Mouse (Mus musculus) heart, postnatal 0 days (tissue): ENCODE measurements around the gene Adgrl4. TPM values are rescaled to one million over a fixed set of nuclear protein-coding genes. Genes with fewer than 3 reads are reported as not detected.

Source experiments
- ATAC-seq: fragments of 200-750 bp; cut with Nextera tagmentation; 2 replicates; pipeline ENCODE4 v1.8.0; 2017; ENCODE audit warnings: low read depth, moderate number of reproducible peaks, moderate library complexity; ENCODE audit not compliant: insufficient read depth
- DNase-seq: peaks from one replicate; pipeline ENCODE4 v3.0.0-alpha.2; 2016; ENCODE audit warnings: low spot score
- H3K27ac ChIP-seq: fragments of 300-500 bp; sonication (generic); 2 replicates; pipeline ENCODE4 v1.5.1; 2014; ENCODE audit warnings: low read depth, mild to moderate bottlenecking
- H3K27me3 ChIP-seq: fragments of 300-500 bp; sonication (generic); 2 replicates; pipeline ENCODE4 v1.6.1; 2014; ENCODE audit warnings: low read length, mixed read lengths; ENCODE audit not compliant: control insufficient read depth, insufficient read depth
- H3K36me3 ChIP-seq: fragments of 300-500 bp; sonication (generic); replicated peaks from 2 replicates; pipeline ENCODE4 v1.6.1; 2014; ENCODE audit warnings: low read length, mixed read lengths; ENCODE audit not compliant: control insufficient read depth, insufficient read depth
- H3K4me1 ChIP-seq: fragments of 300-500 bp; sonication (generic); 2 replicates; pipeline ENCODE4 v1.6.1; 2014; ENCODE audit warnings: antibody characterized with exemption; ENCODE audit not compliant: control insufficient read depth, insufficient read depth
- H3K4me2 ChIP-seq: fragments of 300-500 bp; sonication (generic); 2 replicates; pipeline ENCODE4 v1.6.1; 2014; ENCODE audit warnings: low read depth, mild to moderate bottlenecking, low read length, moderate library complexity
- H3K4me3 ChIP-seq: fragments of 300-500 bp; sonication (generic); 2 replicates; pipeline ENCODE4 v1.5.1; 2014; ENCODE audit warnings: low read depth, low read length
- H3K9ac ChIP-seq: fragments of 300-500 bp; sonication (generic); replicated peaks from 2 replicates; pipeline ENCODE4 v1.6.1; 2014; ENCODE audit warnings: low read depth, low read length, mixed read lengths
- H3K9me3 ChIP-seq: fragments of 300-500 bp; sonication (generic); replicated peaks from 2 replicates; pipeline ENCODE4 v1.6.1; 2016; ENCODE audit warnings: low read length; ENCODE audit not compliant: control insufficient read depth
- CTCF ChIP-seq: IDR thresholded peaks from 2 replicates; pipeline ENCODE4 v1.5.1; 2016; ENCODE audit warnings: antibody characterized with exemption, control low read depth, low read depth
- EP300 ChIP-seq: IDR thresholded peaks from 2 replicates; pipeline ENCODE4 v1.6.1; 2016; ENCODE audit warnings: antibody characterized with exemption, low read depth
- WGBS: fragments of 180-500 bp; shearing (Covaris S2); extraction: QIAGEN DNeasy Blood & Tissue Kit; methylation state at CpG from one replicate; pipeline ENCODE4 v1.1.7; 2014; 5-methylcytosine and 5-hydroxymethylcytosine counted together
- polyA plus RNA-seq: library from polyadenylated mRNA; unstranded; fragments of >200 nt; fragmentation: Nextera tagmentation; extraction: Ambion mirVana; gene quantifications from 2 replicates; pipeline ENCODE4 v1.2.1, GENCODE M21; 2015
- total RNA-seq: library from RNA; depleted of rRNA; stranded (reverse); fragments of >200 nt; gene quantifications from 2 replicates; pipeline ENCODE4 v1.2.3, GENCODE M21; 2014; ENCODE audit warnings: low replicate concordance; rRNA removed

Gene Adgrl4
- total RNA-seq, result 29.3 and 72.2 TPM in 2 replicates
- 19.9 and 20.3 TPM in 2 replicates for polyA plus RNA-seq

DNA sequence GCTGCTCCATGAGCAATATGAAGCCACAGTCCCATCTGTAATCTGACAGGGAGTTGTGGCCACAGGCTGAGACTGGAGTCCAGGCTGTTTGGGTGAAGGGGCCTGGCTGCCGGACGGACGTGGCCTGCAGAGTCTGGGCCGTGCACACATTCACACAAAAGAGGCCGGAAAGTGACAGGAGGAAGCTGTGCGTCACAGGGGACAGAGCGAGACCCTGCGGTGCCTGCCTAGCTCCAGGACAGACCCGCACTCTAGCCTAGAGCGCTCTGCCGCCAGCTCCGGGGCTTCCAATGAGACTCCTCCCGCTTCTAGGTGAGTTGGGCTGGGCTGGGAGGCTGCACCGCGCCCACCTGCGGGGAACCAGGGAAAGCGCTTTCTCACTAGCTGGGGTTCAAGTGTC, at the start of gene Adgrl4:
Adgrl4 (plus strand) TSS at position 195 of the 400 bp plus-strand sequence.
- Histone ChIP-seq H3K36me3 (no peaks in the 10 kb centered on the region), H3K9ac (peak within 1 kb of the TSS; percentile 37), H3K4me3 (peak within 1 kb of the TSS; percentile 41), H3K4me2 (peak within 1 kb of the TSS; percentile 67), H3K4me1 (peaks cover 5% of the 10 kb centered on the region; the same call in 1 of the 2 replicates), H3K27ac (peak within 1 kb of the TSS; percentile 72), H3K9me3 (no peaks in the 10 kb centered on the region), H3K27me3 (no peaks in the 10 kb centered on the region)
- TF ChIP-seq EP300 (no peak), CTCF (no peak)
- peak; percentile 88 for ATAC-seq
- 4% methylated on average over 17 of the region's 17 CpGs for WGBS
- peak; percentile 42 for DNase-seq

DNA sequence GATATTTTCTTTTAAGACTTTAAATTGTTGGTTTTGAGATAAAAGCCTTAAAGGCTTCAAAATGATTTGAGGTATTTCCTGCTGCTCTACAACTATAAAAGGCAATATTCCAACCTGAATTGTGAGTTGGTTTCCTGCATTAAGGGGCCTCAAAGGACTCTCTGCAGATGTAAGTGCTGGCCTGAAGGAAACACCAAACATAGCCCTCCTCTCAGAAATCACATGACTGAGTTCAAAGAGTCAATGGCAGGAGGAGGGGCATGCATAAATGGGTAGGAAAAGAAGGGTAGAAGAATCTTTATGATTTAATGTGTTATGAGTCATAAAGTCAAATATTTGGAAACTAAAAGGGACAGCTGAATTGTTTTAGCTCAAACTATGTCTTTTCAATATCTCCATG, 46.8 kb upstream of the Adgrl4 start:
- H3K27ac ChIP-seq, result no peak overlapping the region
- H3K27me3 ChIP-seq, result no peaks in the 10 kb centered on the region
- no peak overlapping the region for H3K9ac ChIP-seq
- ATAC-seq (no peak), DNase-seq (no peak)
- H3K4me2 ChIP-seq, result no peak overlapping the region
- H3K9me3 ChIP-seq, result no peaks in the 10 kb centered on the region
- H3K4me1 ChIP-seq, result no peaks in the 10 kb centered on the region
- no peak overlapping the region for H3K4me3 ChIP-seq
- H3K36me3 ChIP-seq, result no peaks in the 10 kb centered on the region
- TF ChIP-seq CTCF (no peak), EP300 (no peak)

DNA sequence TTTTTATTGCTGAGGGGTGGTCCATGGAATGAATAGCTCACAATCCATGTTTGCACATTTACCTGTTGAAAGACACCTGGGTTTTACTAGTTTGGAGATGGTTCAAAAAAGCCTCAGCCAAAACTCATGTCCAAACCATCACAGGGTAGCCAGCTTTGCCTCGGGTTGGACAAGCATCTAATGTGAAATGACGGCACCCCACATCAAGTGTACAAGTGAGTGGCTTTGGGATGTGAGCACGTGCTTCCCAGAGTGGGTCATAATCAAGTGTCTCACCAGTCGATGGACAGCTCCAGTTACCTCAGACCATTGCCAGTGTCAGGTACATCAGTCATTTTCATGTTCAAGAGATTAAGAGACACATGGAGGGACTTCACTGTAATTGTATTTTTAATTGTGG, 44.8 kb upstream of the Adgrl4 start:
- no peaks in the 10 kb centered on the region for H3K9me3 ChIP-seq
- no peak overlapping the region for H3K9ac ChIP-seq
- no peaks in the 10 kb centered on the region for H3K4me1 ChIP-seq
- DNase-seq (no peak), ATAC-seq (no peak)
- no peaks in the 10 kb centered on the region for H3K36me3 ChIP-seq
- no peak overlapping the region for H3K27ac ChIP-seq
- no peak overlapping the region for H3K4me2 ChIP-seq
- H3K4me3 ChIP-seq, result no peak overlapping the region
- TF ChIP-seq EP300 (no peak), CTCF (no peak)
- H3K27me3 ChIP-seq, result no peaks in the 10 kb centered on the region
- WGBS, result 77% methylated on average over 4 of the region's 4 CpGs

DNA sequence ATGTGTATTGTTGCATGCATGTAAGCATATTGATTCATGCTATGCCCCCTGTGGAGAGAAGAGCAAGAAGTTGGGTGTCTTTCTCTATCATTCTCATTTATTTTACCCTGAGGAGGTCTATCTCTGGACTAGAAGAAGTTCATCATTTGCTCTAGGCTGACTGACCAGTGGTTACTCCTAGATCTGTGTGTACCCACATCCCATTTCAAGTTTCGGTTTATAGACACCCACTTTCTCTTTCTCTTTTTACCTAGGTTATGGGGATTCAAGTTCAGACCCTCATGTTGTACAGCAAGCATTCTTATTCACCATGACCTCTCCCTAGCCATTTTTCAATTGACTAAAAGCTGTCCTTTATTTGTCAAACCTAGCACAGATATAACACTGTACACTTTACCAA, 44.4 kb upstream of the Adgrl4 start:
- H3K9me3 ChIP-seq, result no peaks in the 10 kb centered on the region
- TF ChIP-seq EP300, result no peak
- no peak for TF ChIP-seq CTCF

DNA sequence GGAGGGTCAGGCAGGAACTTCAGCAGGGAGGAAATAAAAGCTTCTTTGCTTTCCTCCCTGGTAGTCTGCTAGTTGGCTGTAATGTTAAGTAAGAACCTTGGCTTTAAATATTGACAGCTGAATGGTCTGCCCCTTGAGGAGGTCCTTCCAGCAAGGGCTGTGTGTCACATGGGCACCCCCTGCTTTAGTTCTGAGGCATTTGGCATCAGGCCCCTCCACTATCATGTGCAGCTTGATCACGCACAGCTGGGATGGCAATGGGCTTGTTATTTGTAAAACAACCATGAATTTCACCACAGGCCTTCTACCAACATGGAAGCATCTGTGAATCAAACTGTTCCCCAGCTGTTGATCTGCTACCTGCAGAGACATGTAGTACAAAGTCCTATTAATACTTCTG, 38.4 kb upstream of the Adgrl4 start:
- no peak for ATAC-seq
- no peak overlapping the region for H3K4me3 ChIP-seq
- H3K9ac ChIP-seq, result no peak overlapping the region
- no peak for TF ChIP-seq EP300
- TF ChIP-seq CTCF, result no peak
- WGBS, result 77% methylated on average over 1 of the region's 1 CpGs
- no peaks in the 10 kb centered on the region for H3K27me3 ChIP-seq
- no peak overlapping the region for H3K4me2 ChIP-seq
- no peak overlapping the region for H3K27ac ChIP-seq
- no peak for DNase-seq
- H3K4me1 ChIP-seq, result no peaks in the 10 kb centered on the region
- H3K9me3 ChIP-seq, result no peaks in the 10 kb centered on the region
- no peaks in the 10 kb centered on the region for H3K36me3 ChIP-seq

More for the DNA sequence above, 44.4 kb upstream of the Adgrl4 start:
- WGBS, result 75% methylated on average over 1 of the region's 1 CpGs
- DNase-seq (no peak), ATAC-seq (no peak)
- Histone ChIP-seq H3K4me1 (no peaks in the 10 kb centered on the region), H3K36me3 (no peaks in the 10 kb centered on the region), H3K9ac (no peak overlapping the region), H3K27me3 (no peaks in the 10 kb centered on the region), H3K4me3 (no peak overlapping the region), H3K27ac (no peak overlapping the region), H3K4me2 (no peak overlapping the region)

DNA sequence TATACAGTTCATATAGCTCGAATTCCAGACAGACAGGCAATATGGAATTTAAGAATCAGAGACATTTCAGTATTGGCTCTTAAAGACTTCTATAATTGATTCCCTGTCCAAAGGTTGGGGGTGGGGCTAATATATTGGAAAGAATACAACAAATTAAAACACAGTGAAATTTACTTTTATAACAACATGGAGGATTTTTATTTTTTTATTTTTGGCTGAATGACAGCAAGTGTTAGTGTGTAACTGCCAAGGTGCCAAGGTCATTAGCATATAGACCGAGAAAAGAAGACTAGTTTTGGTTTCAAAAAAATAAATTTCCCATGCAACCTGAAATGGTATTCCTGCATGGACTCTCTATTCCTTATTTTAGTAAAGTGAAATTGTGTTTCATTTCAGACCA, 26.7 kb upstream of the Adgrl4 start:
- no peaks in the 10 kb centered on the region for H3K36me3 ChIP-seq
- H3K4me3 ChIP-seq, result no peak overlapping the region
- DNase-seq (no peak), ATAC-seq (no peak)
- WGBS, result 71% methylated on average over 2 of the region's 2 CpGs
- H3K27ac ChIP-seq, result no peak overlapping the region
- no peak overlapping the region for H3K9ac ChIP-seq
- H3K27me3 ChIP-seq, result no peaks in the 10 kb centered on the region
- no peak overlapping the region for H3K4me2 ChIP-seq
- H3K4me1 ChIP-seq, result no peaks in the 10 kb centered on the region
- no peaks in the 10 kb centered on the region for H3K9me3 ChIP-seq
- TF ChIP-seq CTCF (no peak), EP300 (no peak)
